Mouse (Mus musculus) testis, adult 2 months (tissue): ENCODE results near the gene Bhlha9. TPM values are rescaled to one million over a fixed set of nuclear protein-coding genes. Genes with fewer than 3 reads are reported as not detected.
A peak's percentile ranks its signal among the peaks of the same experiment; 100 is the strongest.
"Not testable (repeated sequence)": the region's sequence is repeated elsewhere in the genome, so short reads cannot be mapped to it uniquely, and the experiment has no call there.

Source experiments
- H3K27ac ChIP-seq: fragments of 200-500 bp; 2 replicates; pipeline ENCODE4 v1.5.1; 2012; ENCODE audit warnings: low read depth, low read length; ENCODE audit not compliant: control insufficient read depth, insufficient read depth
- H3K27me3 ChIP-seq: fragments of 200-500 bp; 2 replicates; pipeline ENCODE4 v1.6.1; 2012; ENCODE audit warnings: mild to moderate bottlenecking, low read length, moderate library complexity; ENCODE audit not compliant: control insufficient read depth, insufficient read depth
- H3K36me3 ChIP-seq: fragments of 200-500 bp; 2 replicates; pipeline ENCODE4 v1.6.1; 2012; ENCODE audit warnings: mild to moderate bottlenecking, low read length; ENCODE audit not compliant: control insufficient read depth, insufficient read depth
- H3K4me1 ChIP-seq: fragments of 200-500 bp; 2 replicates; pipeline ENCODE4 v1.6.1; 2012; ENCODE audit warnings: low read length; ENCODE audit not compliant: control insufficient read depth, insufficient read depth
- H3K4me3 ChIP-seq: fragments of 200-500 bp; 2 replicates; pipeline ENCODE4 v1.5.1; 2012; ENCODE audit warnings: low read depth, mild to moderate bottlenecking, low read length, moderate library complexity, mixed read lengths; ENCODE audit not compliant: control insufficient read depth
- CTCF ChIP-seq: fragments of 200-500 bp; IDR thresholded peaks from 2 replicates; pipeline ENCODE4 v1.5.1; 2012; ENCODE audit warnings: low read depth, mild to moderate bottlenecking, inconsistent platforms, low read length, moderate library complexity; ENCODE audit not compliant: control insufficient read depth, insufficient read depth, insufficient replicate concordance
- POLR2A ChIP-seq: fragments of 200-500 bp; IDR thresholded peaks from 2 replicates; pipeline ENCODE4 v1.6.1; 2012; ENCODE audit warnings: low read depth, mild to moderate bottlenecking, inconsistent platforms, low read length, moderate library complexity; ENCODE audit not compliant: control insufficient read depth
- polyA plus RNA-seq: library from polyadenylated mRNA; depleted of rRNA; stranded (reverse); fragments of >200 nt; gene quantifications from 2 replicates; pipeline ENCODE4 v1.2.3, GENCODE M21; 2012

Gene Bhlha9
- polyA plus RNA-seq, 1 experiment = 0.49 TPM

DNA sequence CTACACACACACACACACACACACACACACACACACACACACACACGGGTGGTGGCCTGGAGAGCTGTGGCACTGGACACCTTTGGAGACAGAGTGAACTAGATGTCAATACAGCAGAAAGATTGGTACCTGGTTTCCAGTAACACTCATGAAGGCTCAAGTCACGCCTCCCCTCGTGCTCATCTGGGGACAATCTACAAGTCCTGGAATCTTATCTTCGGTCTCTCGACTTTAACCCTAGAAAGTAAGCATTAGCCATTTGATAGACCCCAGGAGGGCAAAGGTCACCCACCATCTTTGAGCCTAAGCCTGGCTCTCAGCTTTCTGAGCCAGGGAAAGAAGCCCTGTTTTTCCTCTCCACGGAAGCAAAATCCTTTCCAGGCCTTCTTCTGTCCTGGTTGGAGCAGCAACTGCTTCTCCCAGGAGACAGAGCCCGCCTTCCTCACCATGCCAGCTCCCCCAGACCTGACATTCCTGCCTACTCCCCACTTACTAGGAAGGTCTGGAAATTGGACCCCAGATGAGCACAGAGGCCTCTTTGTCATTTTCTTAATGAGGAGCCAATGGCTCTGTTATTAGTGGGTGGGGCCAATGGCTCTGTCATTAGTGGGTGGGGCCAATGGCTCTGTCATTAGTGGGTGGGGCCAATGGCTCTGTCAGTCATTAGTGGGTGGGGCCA, 10.3 kb upstream of the Bhlha9 start:
- Histone ChIP-seq H3K27ac (no peak overlapping the region), H3K4me1 (peaks cover 3% of the 10 kb centered on the region; the same call in 1 of the 2 replicates), H3K36me3 (no peaks in the 10 kb centered on the region), H3K27me3 (peaks cover 5% of the 10 kb centered on the region), H3K4me3 (peak overlapping the region; percentile 34)
- TF ChIP-seq CTCF (no peak), POLR2A (no peak)

- H3K36me3 ChIP-seq = no peaks in the 10 kb centered on the region
- H3K27me3 ChIP-seq = peaks cover 5% of the 10 kb centered on the region
- H3K4me1 ChIP-seq = peaks cover 3% of the 10 kb centered on the region; the same call in 1 of the 2 replicates
- H3K27ac ChIP-seq = no peak overlapping the region
- TF ChIP-seq POLR2A (no peak), CTCF (no peak)
- H3K4me3 ChIP-seq = peak overlapping the region; percentile 78
These were observed 6.1 kb upstream of the Bhlha9 start for GRCm38 (mm10) chr11:76666002-76666649.

GRCm38 (mm10) chr11:76667807-76668206, 4.5 kb upstream of the Bhlha9 start:
- H3K27me3 ChIP-seq = peaks cover 5% of the 10 kb centered on the region
- no peak for TF ChIP-seq CTCF
- TF ChIP-seq POLR2A = no peak
- peaks cover 6% of the 10 kb centered on the region for H3K4me1 ChIP-seq

DNA sequence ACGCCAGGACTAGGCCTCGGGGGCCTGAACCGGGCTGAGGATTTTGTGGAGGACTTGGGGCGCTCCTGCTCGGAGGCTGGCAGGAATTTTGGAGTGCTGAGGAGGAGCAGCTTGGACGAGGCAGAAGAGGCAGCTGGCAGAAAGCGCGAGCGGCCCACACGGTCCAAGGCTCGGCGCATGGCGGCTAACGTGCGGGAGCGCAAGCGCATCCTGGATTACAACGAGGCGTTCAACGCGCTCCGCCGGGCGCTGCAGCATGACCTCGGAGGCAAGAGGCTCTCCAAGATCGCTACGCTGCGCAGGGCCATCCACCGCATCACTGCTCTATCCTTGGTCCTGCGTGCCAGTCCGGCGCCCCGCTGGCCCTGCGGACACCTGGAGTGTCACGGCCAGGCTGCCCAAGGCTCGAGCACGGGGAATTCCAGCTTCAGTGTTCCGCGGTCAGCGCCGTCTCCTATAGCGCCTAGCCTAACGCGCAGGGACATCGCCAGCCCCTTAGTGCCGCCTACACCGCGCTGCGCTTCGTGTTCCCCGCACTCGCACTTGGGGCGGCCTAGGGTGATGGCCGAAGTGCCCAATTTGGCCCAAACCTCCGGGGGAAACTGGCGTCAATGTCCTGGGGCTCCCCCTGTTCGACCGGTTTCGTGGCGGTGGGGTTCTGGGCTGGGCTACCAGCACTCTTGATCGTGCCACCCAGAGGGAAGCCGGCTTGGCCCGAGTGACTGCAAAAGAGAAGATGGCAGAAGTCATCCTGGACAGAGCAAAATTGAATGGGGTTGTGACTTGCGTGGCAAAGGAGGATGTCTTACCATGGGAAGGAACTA, 503 bp downstream of the Bhlha9 start:
- H3K27me3 ChIP-seq = no peaks in the 10 kb centered on the region
- TF ChIP-seq CTCF = no peak
- TF ChIP-seq POLR2A = no peak
- H3K4me3 ChIP-seq = peak overlapping the region; percentile 56
- no peaks in the 10 kb centered on the region for H3K36me3 ChIP-seq
- peaks cover 6% of the 10 kb centered on the region for H3K4me1 ChIP-seq
- H3K27ac ChIP-seq = no peak overlapping the region

More at GRCm38 (mm10) chr11:76667807-76668206, 4.5 kb upstream of the Bhlha9 start:
- Histone ChIP-seq H3K36me3 (no peaks in the 10 kb centered on the region), H3K27ac (no peak overlapping the region), H3K4me3 (no peak overlapping the region)

- Histone ChIP-seq H3K27me3 (no peaks in the 10 kb centered on the region), H3K4me1 (peaks cover 6% of the 10 kb centered on the region), H3K27ac (no peak overlapping the region), H3K4me3 (no peak overlapping the region), H3K36me3 (no peaks in the 10 kb centered on the region)
- TF ChIP-seq POLR2A (no peak), CTCF (no peak)
These were observed 1.9 kb downstream of the Bhlha9 start for GRCm38 (mm10) chr11:76674199-76674598.

DNA sequence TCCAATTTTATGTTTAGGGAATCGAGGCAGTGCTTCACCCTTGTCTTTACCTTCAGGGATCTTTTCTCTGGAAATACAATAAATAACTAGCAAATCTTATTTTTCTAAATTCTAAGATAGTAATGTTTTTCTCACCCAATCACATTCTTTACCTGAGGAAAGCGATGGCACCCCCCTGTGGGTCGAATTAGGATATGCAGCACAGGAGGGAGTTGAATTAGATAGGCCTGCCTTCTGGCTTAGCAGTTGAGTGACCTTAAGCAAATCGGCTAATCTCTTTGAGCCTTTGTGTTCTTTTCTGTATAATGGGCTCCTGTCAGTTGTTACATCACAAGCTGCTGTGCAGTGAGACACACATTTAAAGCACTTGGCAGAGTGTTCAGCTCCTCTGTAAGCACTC, 2.4 kb downstream of the Bhlha9 start:
- Histone ChIP-seq H3K36me3 (no peaks in the 10 kb centered on the region), H3K27ac (no peak overlapping the region), H3K4me1 (peaks cover 7% of the 10 kb centered on the region), H3K4me3 (no peak overlapping the region), H3K27me3 (no peaks in the 10 kb centered on the region)
- TF ChIP-seq POLR2A = no peak
- TF ChIP-seq CTCF = no peak

GRCm38 (mm10) chr11:76679508-76679907, 7.2 kb downstream of the Bhlha9 start, which contains the start of gene Trarg1:
Gene Trarg1 (plus strand): TSS chr11:76679808.
- not testable (repeated sequence) for H3K4me1 ChIP-seq, H3K27ac ChIP-seq, H3K4me3 ChIP-seq, H3K27me3 ChIP-seq, H3K36me3 ChIP-seq
